Mouse (Mus musculus) right cerebral cortex, adult 2 months (tissue): Measurements from ENCODE around the gene Fam78b.

Experiments
- DNase-seq, 2 experiments: peaks; one replicate each; pipeline ENCODE4 v3.0.0; 2021 to 2022; ENCODE audit warnings: low spot score in 2 of 2

Gene Fam78b

DNA sequence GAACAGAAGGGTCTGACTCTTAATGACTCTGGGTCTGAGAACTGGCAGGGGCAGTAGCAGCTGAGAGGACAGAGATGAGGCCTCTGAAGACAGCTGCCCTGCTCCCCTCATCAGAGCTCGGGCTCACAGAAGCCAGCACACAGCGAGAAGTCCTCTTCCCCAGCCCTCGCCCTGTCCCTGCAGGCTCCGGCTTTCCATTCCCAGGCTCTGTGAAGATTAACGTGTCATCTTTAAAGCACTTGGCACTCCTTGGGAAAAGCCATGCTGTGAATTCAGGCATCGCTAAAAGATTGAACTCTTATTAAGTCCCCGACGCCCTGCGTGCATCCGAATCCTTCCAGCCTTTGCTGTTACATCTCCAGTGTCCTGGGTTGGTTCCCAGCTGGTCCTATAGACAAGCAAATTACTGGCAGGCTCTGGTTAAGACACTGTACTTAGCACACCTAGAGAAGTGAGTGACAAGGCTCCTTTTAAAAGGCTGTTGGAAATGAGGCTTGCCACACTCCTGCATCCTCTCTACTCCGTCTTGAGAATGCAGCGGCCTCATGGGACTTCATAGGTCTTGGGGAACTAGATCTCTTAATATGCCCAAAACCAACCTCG, 30.9 kb downstream of the Fam78b start:
- no peak for DNase-seq

GRCm38 (mm10) chr1:167034435-167034834, 33.2 kb downstream of the Fam78b start:
- DNase-seq: no peak

- DNase-seq: no peak
Observed at GRCm38 (mm10) chr1:167042558-167042957, 41.3 kb downstream of the Fam78b start.

- DNase-seq: no peak
Observed at GRCm38 (mm10) chr1:167046169-167046927, 45.1 kb downstream of the Fam78b start.

- no peak for DNase-seq
Observed at GRCm38 (mm10) chr1:167050859-167051258, 49.6 kb downstream of the Fam78b start.

- no peak for DNase-seq
Observed at GRCm38 (mm10) chr1:167054029-167054428, 52.8 kb downstream of the Fam78b start.

- DNase-seq: peak in 1 of 2 experiments; percentile 23
Observed at GRCm38 (mm10) chr1:167057543-167057942, 56.3 kb downstream of the Fam78b start.

- DNase-seq: no peak
Observed at GRCm38 (mm10) chr1:167059550-167060285, 58.5 kb downstream of the Fam78b start.

GRCm38 (mm10) chr1:167063971-167064370, 62.8 kb downstream of the Fam78b start:
- no peak for DNase-seq

GRCm38 (mm10) chr1:167065541-167065940, 64.3 kb downstream of the Fam78b start:
- DNase-seq: no peak

DNA sequence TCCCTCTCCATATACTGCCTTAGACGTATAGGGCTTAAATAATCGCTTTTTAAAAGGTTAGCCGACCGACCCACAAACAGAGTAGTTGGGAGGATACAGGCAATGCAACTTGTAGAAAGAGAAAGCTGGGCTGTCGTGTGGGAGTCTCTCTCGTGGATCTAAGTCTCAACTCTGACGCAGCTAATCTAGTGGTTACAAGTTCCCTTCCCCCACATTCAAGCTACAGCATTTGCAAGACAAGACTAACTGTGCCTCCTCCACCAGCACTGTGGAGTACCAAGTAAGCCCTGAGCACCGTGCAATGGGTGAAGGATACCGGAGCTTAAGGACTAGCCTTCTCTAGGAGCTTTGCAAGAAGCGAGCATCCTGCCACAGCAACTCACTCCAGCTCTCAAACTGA, 64.8 kb downstream of the Fam78b start:
- DNase-seq: no peak

- no peak for DNase-seq
Observed at GRCm38 (mm10) chr1:167066933-167067341, 65.7 kb downstream of the Fam78b start.

- peak; percentile 37 to 47 for DNase-seq
Observed at GRCm38 (mm10) chr1:167069741-167070140, 68.5 kb downstream of the Fam78b start.

DNA sequence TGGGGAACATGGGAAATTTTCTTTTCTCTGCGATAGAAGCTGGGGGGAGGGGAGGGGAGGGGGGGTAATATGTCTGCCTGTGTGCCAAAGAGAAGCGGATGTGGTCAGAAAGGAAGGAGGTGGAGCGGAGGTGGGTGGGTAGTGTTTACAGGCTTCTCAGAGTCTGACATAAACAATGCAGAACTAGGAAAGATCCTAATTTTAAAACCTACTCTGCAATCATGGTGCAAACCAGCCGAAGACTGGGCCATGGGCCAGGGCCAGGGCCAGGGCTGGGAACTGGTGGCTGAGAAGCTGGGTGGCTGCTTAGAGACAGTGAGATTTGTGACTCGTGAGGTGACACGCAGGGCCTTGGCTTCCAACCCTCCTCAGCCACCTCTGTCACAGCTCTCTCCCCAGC, 69.1 kb downstream of the Fam78b start:
- DNase-seq: no peak

DNA sequence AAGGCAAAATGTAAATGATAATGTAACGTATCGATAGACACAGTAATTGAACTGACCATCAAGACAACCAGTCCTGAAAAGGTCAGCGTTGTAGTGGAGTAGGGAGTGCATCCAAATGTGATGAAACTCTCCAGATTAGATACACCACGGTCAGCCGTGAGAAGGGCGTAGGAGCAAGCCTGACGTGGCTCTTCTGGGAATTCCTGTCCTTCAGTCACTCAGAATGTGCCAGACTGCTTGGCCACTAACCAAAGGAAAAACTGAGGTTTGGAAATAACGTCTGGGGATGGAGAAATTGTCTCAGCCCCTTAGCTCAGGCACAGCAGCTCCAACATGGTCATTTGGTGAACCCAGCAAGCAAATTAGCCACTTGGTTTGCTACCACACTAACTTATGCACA, 74.5 kb downstream of the Fam78b start:
- no peak for DNase-seq

GRCm38 (mm10) chr1:167079476-167079875, 78.3 kb downstream of the Fam78b start:
- DNase-seq: no peak

DNA sequence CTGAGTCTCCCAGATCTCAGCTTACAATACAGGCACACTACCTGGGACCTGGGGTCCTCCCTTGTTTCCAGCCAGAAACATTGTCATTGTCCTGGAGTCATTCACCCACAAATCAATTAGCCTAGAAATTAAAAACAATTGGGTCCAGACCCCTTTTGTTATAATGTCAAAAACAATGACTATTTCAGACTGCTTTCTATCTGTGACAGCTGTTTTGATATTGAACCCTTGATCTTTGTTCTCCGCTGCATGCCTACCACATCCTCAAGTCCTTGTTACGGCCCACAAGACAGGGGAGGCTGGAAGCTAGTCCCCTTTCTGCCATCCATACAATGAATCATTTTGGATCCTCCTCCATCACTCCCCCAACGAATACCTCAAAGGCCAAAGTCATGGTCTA, 80.7 kb downstream of the Fam78b start:
- no peak for DNase-seq

DNA sequence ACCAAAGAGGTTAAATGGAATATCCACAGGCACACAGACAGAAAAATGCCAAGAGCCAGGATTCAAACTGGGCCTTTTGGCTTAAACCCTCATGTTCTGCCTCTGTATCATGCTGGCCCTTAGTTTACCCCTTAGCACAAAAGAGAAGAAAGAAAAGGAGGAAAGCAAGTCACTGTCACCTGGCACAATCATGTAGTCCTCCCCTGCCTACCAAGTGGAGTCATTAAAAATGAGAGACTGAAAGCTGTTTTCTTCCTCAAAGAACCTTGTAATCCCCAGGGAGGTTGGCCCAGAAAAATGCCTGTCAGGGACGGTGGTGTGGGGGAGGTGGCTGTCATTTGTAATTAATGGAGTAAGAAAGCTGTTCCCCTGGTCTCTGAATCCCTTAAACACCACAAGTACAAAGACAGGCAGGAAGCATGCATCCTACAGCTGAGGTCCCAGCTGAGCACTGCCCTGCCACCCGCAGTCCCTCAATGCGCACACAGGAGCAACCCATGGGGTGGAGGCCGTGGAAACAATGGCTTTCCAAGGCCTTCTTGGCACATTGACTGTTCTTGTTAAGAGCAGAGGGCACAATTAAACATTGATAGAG, 81.4 kb downstream of the Fam78b start:
- DNase-seq: no peak

DNA sequence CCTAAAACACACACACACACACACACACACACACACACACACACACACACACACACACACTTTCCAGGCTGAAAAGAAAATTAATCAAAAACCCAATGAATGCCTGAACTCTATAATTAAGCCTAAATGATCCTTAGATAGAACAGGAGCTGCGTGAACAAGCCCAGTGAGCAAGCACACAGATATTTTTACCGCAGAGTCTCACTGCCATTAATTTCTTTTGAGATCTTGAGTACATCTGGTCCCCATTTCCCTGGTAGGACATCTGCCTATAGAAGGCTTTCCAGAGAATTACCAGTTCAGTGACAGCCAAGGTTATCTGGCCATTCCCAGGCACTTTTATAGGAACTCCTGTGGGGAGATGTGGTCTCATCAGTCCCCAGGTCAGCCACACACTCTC, 82.0 kb downstream of the Fam78b start:
- DNase-seq: no peak

DNA sequence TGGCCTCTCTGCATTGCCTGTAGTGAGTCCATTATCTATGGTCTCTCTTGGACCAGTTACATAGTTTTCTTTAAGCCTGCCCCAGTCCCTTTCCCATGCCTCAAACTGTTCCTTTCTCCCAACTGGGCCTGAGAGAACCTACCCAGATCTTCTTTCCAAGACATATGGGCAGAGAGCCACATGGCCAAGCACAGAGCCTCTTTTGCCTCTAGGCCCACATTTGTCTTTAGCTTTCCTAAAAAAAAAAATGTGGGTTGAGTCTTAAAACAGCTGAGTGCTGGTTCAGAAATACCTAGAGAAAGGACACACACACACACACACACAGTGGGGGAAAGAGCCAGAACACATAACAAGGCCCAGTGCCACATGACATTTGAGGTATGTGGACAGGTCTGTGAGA, 83.1 kb downstream of the Fam78b start:
- no peak for DNase-seq

DNA sequence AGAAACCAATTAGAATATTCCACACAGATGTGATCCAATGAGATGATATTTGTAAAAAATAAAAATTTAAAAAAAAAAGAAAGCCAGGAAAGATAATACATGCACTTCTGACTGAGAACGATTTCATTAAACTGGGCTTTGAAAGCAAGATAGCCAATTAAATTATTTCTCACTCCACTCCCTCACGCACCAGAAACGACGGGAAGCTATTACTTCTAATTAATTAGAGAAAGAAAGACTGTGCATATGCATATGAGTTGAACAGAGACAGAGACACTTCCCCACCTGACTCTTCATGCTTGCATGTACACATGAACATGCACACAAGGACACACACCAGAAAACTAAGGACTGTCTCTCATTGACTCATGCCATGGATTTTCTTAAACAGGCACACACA, 84.2 kb downstream of the Fam78b start:
- no peak for DNase-seq

GRCm38 (mm10) chr1:167090466-167090865, 89.2 kb downstream of the Fam78b start:
- DNase-seq: no peak
